Mouse (Mus musculus) layer of hippocampus, adult 6 months (tissue): ENCODE measurements around the gene Fbxo22. TPM values are rescaled to one million over a fixed set of nuclear protein-coding genes. Genes with fewer than 3 reads are reported as not detected.

ENCODE experiments used
- long read RNA-seq, 2 experiments: library from polyadenylated mRNA; unstranded; transcript quantifications; one replicate each; pipeline ENCODE4 v2.0.0; 2019 to 2020
- polyA plus RNA-seq: library from polyadenylated mRNA; unstranded; fragments of <200 nt; fragmentation: Nextera tagmentation; gene quantifications from 2 replicates; pipeline ENCODE4 v1.2.3, GENCODE M21; 2021

The Fbxo22 gene
- 39.4 and 41.9 TPM in 2 replicates for polyA plus RNA-seq
- long read RNA-seq, experiment 1, transcript Fbxo22-201 (7 exons, 2,112 nt) = major isoform, 106 of 120 reads
- long read RNA-seq, experiment 1, partial matches to known transcripts = 5 of 120 reads
- long read RNA-seq, experiment 1, other reads (novel, unspliced or antisense) = 6 of 120 reads
- long read RNA-seq, experiment 2, transcript Fbxo22-201 (7 exons, 2,112 nt) = major isoform, 394 of 422 reads
- long read RNA-seq, experiment 2, partial matches to known transcripts = 4 of 422 reads
- long read RNA-seq, experiment 2, other reads (novel, unspliced or antisense) = 19 of 422 reads

DNA sequence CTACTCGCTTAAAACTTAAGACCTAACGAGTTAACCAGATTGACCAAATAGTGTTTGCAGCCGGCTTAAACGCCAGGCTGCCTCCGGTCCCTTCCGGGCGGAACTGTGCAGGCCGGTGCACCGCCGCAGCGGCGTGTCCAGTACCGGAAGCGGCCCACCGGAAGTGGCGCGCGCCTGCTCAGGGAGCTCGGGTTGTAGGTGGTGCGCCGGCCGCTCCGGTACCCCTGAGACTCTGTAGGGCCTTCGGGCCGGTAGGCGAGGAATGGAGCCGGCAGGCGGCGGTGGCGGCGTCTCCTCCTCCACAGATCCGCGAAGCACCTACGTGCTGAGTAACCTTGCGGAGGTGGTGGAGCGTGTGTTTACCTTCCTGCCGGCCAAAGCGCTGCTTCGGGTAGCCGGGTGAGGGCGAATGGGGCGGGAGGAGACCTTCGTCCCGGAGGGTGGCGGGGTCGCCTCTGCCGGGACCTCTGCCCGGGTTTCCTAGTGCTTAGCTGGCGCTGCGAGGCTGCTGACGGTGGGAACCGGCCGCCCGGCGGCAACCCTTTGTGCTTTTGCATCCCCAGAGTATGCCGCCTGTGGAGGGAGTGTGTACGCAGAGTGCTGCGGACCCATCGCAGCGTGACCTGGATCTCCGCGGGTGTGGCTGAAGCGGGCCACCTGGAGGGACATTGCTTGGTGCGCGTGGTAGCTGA is at the start of gene Fbxo22:
Gene Fbxo22 (plus strand): TSS at position 136 of the 692 bp plus-strand sequence.

Other genes starting within 250 kb of the Fbxo22 start
- gene Chrna5, start 228.0 kb upstream of the Fbxo22 start, polyA plus RNA-seq = 0.38 and 0.59 TPM in 2 replicates
- 0.20 and 0.33 TPM in 2 replicates for gene Chrna3, start 182.4 kb upstream of the Fbxo22 start, polyA plus RNA-seq
- gene Chrnb4, start 160.1 kb upstream of the Fbxo22 start, polyA plus RNA-seq = 0.35 and 1.3 TPM in 2 replicates
- gene Ube2q2, start 60.1 kb upstream of the Fbxo22 start, polyA plus RNA-seq = 23.5 and 23.9 TPM in 2 replicates
- 0.36 and 0.73 TPM in 2 replicates for gene Nrg4, start 117.9 kb downstream of the Fbxo22 start, polyA plus RNA-seq
- 1.5 TPM in 2 replicates for gene Tmem266, start 118.0 kb downstream of the Fbxo22 start, polyA plus RNA-seq